Mouse (Mus musculus) erythroblast, embryonic 14.5 days (primary cell): ENCODE measurements around the gene Bst2.

ENCODE experiments used
- GATA1 ChIP-seq: IDR thresholded peaks from 2 replicates; pipeline ENCODE4 v1.6.1; 2012; ENCODE audit warnings: low read length, inconsistent platforms, mixed read lengths
- TAL1 ChIP-seq: IDR thresholded peaks from 3 replicates; pipeline ENCODE4 v1.6.1; 2012; ENCODE audit warnings: low read length, inconsistent platforms, mixed read lengths

DNA sequence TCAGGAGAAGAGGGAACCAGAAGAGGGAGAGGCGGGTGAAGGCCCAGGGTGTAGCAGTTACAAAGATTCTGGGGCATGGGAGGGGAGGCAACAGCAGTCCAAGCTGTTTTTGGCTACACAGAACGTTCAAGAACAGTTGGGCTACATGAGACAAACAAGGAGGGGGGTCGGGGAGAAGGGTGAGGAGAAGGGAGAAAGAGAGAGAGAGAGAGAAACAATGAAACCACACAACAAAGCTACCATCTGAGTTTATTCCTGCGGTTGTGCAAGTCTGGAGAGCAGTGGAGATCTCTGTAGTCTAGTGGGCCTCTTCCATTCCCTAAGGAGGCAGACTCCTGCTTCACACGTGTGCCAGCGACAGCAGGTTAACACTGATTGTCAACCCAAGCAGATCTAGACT, 16.7 kb upstream of the Bst2 start:
- TF ChIP-seq TAL1 (no peak), GATA1 (no peak)
